Mouse (Mus musculus) cerebellum, adult 11-12 months (tissue): ENCODE data around the gene 4931406C07Rik.
"Not testable (repeated sequence)": the region's sequence is repeated elsewhere in the genome, so short reads cannot be mapped to it uniquely, and the experiment has no call there.

Source experiments
- DNase-seq: peaks from one replicate; pipeline ENCODE4 v3.0.0; 2022

4931406C07Rik gene

GRCm38 (mm10) chr9:15306398-15307119 lies at the start of gene 4931406C07Rik:
Gene 4931406C07Rik, minus strand, starts transcription at chr9:15306448.
- DNase-seq: no peak

GRCm38 (mm10) chr9:15349925-15350324 lies 43.7 kb upstream of the 4931406C07Rik start:
- no peak for DNase-seq

DNA sequence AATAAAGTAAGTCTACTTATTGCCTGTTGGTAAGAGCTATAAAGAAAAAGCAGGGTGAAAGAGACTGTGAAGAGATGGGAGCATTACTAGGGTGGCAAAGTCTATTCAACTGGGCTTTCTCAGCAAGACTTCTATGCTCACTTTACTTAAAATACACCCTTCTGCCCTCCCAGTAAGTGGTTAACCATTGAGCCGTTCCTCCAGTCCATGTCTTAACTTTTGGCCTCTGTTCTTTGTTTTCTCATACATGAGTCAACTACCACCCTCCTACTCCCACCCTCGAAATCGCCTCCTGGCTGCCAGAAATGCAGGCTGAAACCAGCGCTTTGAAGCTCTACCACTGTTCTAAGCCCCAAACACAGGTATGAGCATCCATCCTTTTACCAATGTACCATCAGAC lies 31.5 kb upstream of the 4931406C07Rik start:
- no peak for DNase-seq

DNA sequence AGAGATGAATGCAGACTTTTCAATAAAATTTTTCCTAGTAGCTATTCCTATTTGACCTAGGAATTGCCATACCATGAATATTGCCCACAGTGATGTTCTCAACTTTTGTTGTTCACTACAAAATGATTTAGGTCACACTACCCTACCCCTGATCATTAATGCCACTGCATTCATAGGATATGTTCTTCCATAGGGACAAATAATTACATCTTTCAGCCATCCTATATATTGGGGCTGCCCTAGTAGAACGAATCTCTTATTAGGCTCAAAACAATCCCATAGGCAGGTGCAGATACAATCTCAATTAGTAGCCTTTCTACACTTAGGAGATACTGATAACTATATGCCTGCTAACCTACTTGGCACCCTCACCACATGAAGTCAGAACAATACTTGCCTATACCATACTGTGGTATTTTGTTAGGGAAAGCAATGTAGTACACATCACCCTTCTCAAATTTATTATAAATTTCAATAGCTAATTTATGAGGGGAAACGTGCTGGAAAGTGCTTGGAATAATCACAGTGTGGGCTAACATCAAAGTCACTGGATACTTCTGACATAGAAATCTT lies 12.0 kb upstream of the 4931406C07Rik start:
- DNase-seq: no peak

GRCm38 (mm10) chr9:15317223-15318169 lies 11.2 kb upstream of the 4931406C07Rik start:
- no peak for DNase-seq

DNA sequence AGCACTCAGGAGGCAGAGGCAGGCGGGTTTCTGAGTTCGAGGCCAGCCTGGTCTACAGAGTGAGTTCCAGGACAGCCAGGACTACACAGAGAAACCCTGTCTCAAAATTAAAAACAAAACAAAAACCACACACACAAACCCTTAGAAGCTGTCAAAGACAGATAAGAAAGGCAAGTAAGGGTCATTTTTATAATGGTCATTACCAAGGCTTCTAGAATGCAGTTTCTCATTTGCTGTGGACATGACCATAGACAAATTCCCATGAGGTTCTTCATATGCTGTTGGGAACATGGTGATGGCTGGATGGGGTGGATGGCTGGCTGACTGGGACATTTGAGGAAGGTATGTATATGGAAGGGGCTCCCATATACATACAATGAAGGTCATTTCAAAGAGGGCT lies 10.0 kb upstream of the 4931406C07Rik start:
- DNase-seq: not testable (repeated sequence)

GRCm38 (mm10) chr9:15314619-15315018 lies 8.4 kb upstream of the 4931406C07Rik start:
- no peak for DNase-seq

DNA sequence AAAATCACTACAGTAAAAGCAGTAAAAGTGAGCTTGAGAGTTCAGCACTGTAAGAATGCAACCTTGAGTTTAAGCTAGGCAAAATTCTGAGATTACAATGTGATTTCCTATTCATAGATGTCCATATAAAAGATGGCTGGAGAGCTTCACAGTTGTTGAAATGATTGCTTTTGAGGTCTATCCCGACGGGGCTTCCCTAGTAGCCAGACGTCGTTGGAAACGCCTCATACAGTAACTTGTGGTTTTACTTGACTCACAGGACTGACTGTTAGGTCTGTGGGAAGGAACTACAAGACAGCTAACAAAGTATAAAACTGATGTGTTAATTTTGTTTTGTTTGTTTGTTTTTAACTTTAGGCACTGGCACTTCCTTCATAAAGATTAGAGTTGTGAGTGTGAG lies 7.4 kb upstream of the 4931406C07Rik start:
- no peak for DNase-seq

- DNase-seq: no peak
Measured at GRCm38 (mm10) chr9:15312054-15312735, 5.9 kb upstream of the 4931406C07Rik start.

GRCm38 (mm10) chr9:15310179-15310578 lies 3.9 kb upstream of the 4931406C07Rik start:
- no peak for DNase-seq

DNA sequence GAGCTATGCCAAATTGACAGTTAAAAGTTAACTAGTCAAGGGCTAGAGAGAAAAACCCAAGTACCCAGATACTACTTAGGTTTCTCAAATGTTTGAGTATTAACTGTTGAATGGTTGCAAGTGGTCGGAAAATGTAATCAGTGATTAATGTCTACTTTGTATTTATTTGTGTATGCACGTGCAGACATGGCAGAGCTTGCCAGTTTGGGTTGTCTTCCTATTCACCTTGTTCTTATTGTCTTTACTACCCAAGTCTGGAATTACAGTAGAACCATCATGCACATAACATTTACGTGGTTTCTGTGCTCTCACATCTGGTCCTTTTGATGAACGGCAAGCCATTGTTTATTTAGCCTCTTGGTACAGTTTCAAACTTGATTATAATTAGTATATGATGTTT lies 3.2 kb upstream of the 4931406C07Rik start:
- no peak for DNase-seq

- no peak for DNase-seq
Measured at GRCm38 (mm10) chr9:15308254-15308653, 2.0 kb upstream of the 4931406C07Rik start.

- DNase-seq: no peak
Measured at GRCm38 (mm10) chr9:15307257-15307656, 1.0 kb upstream of the 4931406C07Rik start.

GRCm38 (mm10) chr9:15305503-15306397 lies 498 bp downstream of the 4931406C07Rik start, which contains the start of gene Taf1d:
Gene Taf1d, plus strand, starts transcription at chr9:15306214.
- peak; percentile 95 for DNase-seq

DNA sequence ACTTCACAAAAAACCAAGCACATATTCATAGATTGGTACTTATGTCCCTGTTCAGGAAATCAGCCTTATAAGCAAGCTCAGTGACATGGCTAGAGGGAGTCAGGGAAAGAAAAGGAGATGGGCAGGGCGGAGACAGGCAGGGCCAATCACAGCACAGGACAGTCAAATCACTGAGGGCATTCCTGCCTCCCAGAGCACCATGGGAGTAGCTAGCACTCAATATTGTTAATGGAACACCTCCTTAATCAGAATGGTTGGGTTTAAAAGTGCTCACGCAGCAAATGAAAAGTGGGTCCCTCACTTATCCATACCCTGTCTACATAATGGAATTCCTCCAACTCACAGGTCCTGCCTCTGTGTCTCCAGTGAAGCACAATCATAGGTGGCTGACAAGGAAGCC lies 3.4 kb downstream of the 4931406C07Rik start:
- no peak for DNase-seq

DNA sequence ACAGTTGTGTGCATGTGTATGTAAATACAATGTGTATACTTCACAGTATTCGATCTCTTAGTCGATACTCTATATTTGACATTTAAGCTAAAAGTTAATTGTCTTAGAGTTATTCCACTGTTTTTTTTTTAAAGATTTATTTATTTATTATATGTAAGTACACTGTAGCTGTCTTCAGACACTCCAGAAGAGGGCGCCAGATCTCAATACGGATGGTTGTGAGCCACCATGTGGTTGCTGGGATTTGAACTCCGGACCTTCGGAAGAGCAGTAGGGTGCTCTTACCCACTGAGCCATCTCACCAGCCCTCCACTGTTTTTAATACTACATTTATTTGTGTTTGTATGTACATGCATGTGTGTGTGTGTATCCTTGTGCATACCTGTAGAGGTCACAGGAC lies 4.2 kb downstream of the 4931406C07Rik start:
- DNase-seq: not testable (repeated sequence)

GRCm38 (mm10) chr9:15301399-15301798 lies 4.8 kb downstream of the 4931406C07Rik start:
- DNase-seq: no peak

DNA sequence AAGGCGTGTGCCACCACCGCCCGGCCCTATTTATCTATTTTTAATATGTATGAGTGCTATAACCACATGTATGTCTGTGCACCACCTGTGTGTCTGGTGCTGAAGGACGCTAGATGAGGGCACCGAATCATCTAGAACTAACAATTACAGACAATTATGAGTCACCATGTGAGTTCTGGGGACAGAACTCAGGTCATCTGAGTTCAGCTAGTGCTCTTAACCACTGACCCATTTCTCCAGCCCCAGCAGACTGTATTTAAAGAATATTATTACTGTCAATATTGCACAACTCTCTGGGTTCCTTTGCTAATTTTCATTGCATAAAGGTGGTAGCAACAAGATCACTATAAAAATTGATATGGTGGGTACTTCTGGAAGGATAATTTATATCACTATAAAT lies 6.2 kb downstream of the 4931406C07Rik start:
- DNase-seq: no peak

DNA sequence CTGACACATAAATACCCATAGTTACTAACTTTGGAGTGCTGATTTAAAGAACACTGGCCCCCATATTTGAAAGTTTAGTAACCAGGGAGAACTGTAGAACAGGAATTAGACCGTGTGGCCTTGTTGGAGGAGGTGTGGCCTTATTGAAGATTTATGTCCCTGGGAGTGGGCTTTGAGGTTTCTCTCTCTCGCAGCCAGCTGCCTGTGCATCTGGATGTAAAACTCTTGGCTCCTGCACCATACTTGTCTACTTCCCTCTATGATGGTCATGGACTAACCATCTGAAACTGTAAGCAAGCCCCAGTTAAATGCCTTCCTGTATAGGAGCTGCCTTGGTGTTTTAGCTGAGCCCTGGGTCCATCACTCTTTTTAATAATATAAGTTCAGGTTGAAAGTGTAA lies 7.8 kb downstream of the 4931406C07Rik start:
- no peak for DNase-seq

- DNase-seq: no peak
Measured at GRCm38 (mm10) chr9:15297112-15297511, 9.1 kb downstream of the 4931406C07Rik start.

DNA sequence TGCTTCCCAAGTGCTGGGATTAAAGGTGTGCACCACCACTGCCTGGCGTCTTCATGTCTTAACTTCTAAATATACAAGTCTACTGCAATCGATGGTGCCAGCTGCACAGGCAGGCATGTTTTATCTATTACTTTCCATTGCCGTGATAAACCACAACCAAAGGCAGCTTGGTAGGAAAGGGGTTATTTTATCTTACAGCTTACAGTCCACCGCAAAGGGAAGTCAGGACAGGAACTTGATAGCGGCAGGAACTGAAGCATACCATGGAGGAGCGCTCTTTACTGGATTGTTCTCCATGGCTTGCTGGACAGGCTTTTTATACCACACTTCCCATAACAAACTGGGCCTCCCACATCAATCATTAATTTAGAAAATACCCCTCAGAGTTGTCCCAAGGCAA lies 17.0 kb downstream of the 4931406C07Rik start:
- DNase-seq: no peak

DNA sequence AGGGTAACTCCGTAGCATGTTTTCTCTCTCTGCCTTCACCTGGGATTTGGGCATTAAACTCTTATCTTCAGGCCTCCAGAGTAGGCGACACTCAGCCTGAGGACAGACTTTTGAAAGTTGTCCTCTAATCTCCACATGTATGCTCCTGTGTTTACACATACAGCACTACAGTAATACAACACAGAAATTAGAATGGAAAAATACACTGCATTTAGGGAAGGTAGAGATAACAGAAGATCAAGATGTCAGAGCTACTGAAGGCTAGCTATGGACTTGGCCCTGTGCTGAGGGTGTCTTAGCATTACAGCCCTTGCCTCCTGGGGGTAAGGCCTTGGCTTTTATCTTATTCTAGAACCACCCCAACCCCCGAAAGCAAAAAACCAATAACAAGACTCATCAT lies 17.8 kb downstream of the 4931406C07Rik start:
- no peak for DNase-seq
